Mouse (Mus musculus): Measurements from ENCODE around the gene 1700029P11Rik.

The 1700029P11Rik gene

GRCm38 (mm10) chr15:82011947-82012346 lies 31.6 kb downstream of the 1700029P11Rik start:
- in situ Hi-C loops (cut with MboI, MseI) = no loop called here

DNA sequence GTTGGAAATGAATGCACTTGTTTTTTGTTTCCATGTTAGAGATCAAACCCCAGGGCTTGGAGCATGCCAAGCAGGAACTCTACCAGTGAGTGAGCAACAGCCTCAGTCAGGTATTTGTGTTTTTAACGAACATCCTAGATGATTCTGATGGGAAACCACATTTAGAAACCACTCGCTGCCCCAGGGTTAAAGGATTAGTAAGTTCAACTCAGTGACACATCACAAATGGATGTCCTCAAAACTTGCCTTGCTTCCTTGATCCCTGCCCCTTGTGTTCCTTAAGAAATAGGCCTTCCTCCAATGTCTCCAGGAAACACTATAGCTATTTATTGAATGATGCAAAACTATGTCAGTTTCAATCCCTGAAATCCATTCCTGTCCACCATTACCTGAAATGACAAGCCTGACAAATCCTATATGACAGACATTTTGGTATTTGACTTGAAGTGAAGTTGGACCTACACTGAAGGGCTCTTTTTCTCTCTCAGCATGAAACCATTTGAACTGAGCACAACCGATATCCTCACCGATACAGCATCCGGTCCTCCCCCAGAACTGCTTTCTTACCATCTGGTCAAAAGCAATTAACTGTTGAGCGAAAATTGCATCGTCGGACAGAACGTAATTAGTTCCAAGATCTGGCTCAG lies 34.5 kb downstream of the 1700029P11Rik start:
- in situ Hi-C loops (cut with MboI, MseI) = no loop called here

- in situ Hi-C loops (cut with MboI, MseI) = no loop called here
These were observed 35.2 kb downstream of the 1700029P11Rik start for GRCm38 (mm10) chr15:82015392-82016100.

DNA sequence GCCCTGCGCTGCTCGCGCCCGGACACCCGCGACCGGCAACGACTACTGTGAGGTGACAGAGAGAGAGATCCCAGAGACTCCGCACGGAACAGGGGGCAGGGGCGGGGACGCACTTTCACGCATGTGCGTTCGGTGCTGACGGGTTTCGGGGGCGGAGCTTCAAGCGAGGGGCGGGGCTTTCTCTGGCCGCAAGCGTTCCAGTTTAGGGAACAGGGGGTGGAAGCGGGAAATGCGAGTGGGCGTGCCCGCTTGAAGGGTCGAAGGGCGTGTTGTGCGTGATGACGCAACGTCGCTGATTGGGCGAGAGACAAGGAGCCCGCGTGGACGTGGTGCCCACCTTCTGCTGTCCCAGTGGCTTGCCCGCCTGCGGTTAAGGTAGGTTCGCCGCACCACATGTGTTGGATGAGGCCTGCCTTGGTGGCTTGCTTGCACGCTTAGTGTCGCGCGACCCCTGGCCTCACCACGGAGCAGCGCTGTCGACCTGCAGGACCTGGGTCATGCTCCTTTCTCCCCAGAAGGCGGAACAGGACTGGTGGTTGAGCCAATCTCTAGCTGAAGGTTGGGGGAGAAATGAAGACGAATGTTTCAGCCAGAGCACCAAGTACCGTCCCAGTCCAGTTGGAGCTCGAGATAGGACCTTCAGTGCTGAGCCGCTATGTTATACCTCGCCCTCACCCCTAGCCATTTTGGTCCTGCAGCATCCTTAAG lies 35.9 kb downstream of the 1700029P11Rik start:
- in situ Hi-C loops (cut with MboI, MseI) = no loop called here

- in situ Hi-C loops (cut with MboI, MseI) = no loop called here
These were observed 36.5 kb downstream of the 1700029P11Rik start for GRCm38 (mm10) chr15:82016830-82017229.

DNA sequence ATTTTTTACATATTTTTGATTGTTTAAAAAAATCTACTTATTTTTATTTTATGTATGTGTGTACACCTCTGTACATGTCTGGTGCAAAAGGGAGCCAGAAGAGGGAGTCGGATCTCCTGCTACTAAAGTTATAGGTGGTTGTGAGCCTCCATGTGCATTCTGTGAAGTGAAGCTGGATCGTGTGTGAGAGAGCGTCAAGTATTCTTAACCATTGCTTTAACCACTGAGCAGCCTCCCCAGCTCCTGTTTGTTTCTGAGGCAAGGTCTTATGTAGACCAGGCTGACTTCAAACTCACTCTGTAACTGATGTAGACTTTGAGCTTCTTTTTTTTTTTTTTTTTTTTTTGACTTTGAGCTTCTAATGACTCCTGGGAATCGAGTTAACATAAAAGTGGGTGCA lies 37.1 kb downstream of the 1700029P11Rik start:
- in situ Hi-C loops (cut with MboI, MseI) = no loop called here

DNA sequence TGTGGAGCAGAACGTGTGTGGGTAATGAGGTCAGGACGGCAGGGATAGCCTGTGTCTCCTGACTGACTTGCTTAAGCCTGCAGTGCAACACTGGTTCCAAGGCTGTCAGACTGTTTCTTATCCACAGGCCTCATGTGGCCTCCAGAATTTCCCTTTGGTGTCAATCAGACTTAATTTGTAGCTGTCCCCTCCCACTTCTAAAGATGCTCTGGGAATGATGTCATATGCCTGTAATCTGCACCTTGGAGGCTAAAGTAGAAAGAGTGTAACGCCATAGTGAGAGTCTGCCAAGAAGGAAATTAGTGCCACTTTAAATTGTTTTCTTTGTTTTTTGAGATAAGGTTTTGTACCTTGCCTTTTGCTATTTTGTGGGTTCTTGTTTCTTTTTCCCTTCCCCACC lies 38.9 kb downstream of the 1700029P11Rik start:
- in situ Hi-C loops (cut with MboI, MseI) = no loop called here

DNA sequence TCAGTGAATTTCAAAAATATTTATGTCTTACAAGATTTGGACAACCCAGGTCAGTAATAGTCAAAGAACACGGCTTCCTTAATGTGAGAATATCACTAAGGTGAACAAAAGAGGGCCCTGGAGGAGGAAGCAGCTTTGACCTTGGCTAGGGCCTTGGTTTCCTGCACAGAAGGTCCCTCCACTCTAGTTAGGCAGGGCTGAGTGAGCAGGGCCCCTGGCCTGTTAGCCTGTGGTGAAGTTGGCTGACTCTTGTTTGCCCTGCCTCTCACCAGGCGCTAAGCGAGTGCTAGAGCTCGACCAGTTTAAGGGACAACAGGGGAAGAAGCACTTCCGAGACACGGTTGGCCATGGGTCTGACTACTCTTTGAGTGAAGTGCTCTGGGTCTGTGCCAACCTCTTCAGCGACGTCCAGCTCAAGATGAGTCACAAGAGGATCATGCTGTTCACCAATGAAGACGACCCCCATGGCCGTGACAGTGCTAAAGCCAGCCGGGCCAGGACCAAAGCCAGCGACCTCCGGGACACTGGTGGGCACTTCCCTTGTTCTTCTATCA lies 42.3 kb downstream of the 1700029P11Rik start:
- in situ Hi-C loops (cut with MboI, MseI) = no loop called here

DNA sequence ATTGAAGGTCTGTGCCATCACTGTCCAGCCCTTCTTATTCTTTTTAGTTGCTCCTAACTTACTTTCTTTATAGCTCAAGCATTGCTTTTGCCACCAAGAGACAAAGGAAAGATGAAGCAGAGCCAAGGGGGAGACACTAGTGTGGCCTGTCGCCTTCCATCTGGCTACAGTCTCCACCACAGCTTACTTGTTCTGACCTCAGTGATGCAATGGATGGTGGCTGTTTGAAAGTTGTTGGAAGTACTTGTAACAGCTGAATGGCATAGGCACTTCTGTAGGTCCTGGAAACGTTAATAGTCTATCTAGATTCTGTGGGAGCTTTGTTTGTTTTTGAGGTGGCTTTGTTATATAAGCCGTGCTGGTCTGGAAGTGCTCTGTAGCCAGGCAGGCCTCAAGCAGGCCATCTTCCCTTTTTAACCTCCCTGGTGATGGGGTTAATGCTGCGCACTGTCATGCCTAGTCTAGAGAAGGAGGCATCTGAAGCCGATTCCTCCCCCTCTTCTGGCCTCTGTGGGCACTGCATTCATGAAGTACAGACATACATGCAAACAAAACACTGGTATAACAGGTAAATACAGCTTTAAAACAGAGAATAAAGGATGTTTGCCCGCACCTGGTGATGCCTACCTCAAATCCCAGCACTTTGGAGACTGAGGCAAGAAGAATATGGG lies 43.8 kb downstream of the 1700029P11Rik start:
- in situ Hi-C loops (cut with MboI, MseI) = no loop called here

GRCm38 (mm10) chr15:82027276-82027675 lies 46.9 kb downstream of the 1700029P11Rik start:
- in situ Hi-C loops (cut with MboI, MseI) = no loop called here

- in situ Hi-C loops (cut with MboI, MseI) = no loop called here
These were observed 47.4 kb downstream of the 1700029P11Rik start for GRCm38 (mm10) chr15:82027726-82028125.

All from regulatory T cell (primary cell).